ENCODE assay signal across 19 mouse cellular contexts in genomic region chr11:95838598-95838997, GRCm38 (mm10). TPM values are rescaled to one million over a fixed set of nuclear protein-coding genes. Genes with fewer than 3 reads are reported as not detected.
A peak's percentile ranks its signal among the peaks of the same experiment; 100 is the strongest.
DNase-seq lines count a peak whose midpoint lies in the region; ATAC-seq and TF ChIP-seq lines count a peak whose summit lies in the region.
"Had no signal": no experiment of that assay in that cellular context is flagged by ENCODE, and none has a peak within 500 bp of the region (broad histone marks: within the 10 kb centered on the region; RNA-seq: fewer than 3 reads in every experiment).

No protein-coding gene starts in this region.

- intact Hi-C loops in heart, postnatal 25 days (cut with DNase I), result no loop called here

- dilution Hi-C loops in CH12.LX (cut with MboI; ENCODE audit: extremely low pct_ligation_motif_present, extremely low pct_unique_long_range_greater_than_20kb, low sequenced_read_pairs), result no loop called here

- H3K36me3 ChIP-seq in heart, embryonic 13.5 days, result no peaks in the 10 kb centered on the region
- H3K36me3 ChIP-seq in lung, embryonic 14.5 days (ENCODE audit: insufficient read depth), result no peaks in the 10 kb centered on the region
- peaks cover 20 to 28% of the 10 kb centered on the region in 2 experiments for H3K36me3 ChIP-seq in CH12.LX (replicated peaks in 1 of 2; ENCODE audit: control insufficient read depth in 1 of 2, insufficient read depth in 1 of 2, low read length in 1 of 2)
- H3K36me3 ChIP-seq: forebrain, embryonic 10.5 days; neural tube, embryonic 12.5 days had no signal

- peaks cover 43% of the 10 kb centered on the region for H3K27me3 ChIP-seq in heart, embryonic 13.5 days (replicated peaks)
- peaks cover 12% of the 10 kb centered on the region for H3K27me3 ChIP-seq in lung, embryonic 14.5 days (ENCODE audit: insufficient read depth, low read length)
- no peaks in the 10 kb centered on the region for H3K27me3 ChIP-seq in CH12.LX (replicated peaks)

- 64% methylated on average over 4 of the region's 4 CpGs for WGBS in heart, embryonic 13.5 days
- 77% methylated on average over 4 of the region's 4 CpGs for WGBS in lung, embryonic 14.5 days

- peaks cover 39% of the 10 kb centered on the region for H3K79me2 ChIP-seq in CH12.LX (replicated peaks; ENCODE audit: control insufficient read depth, extremely low read depth, insufficient read depth, poor library complexity, severe bottlenecking)

- no peak for DNase-seq in heart, postnatal 25 days (ENCODE audit: low spot score)
- no peak for DNase-seq in lung, embryonic 14.5 days
- no peak for DNase-seq in lung, adult 18-20 months
- no peak for DNase-seq in CH12.LX (ENCODE audit: extremely low read depth)
- no peak for DNase-seq in right cerebral cortex, postnatal 14 days
- DNase-seq in urinary bladder, postnatal 14 days (ENCODE audit: low spot score), result no peak
- DNase-seq: adrenal gland, adult 8-10 months; cerebellum, adult 8-10 months; gastrocnemius, postnatal 36 days; kidney, adult 8-10 months; right cerebral cortex, postnatal 25 days had no signal

- in situ Hi-C loops in CH12.LX (cut with MboI; ENCODE audit: low pct_ligation_motif_present, low pct_unique_long_range_greater_than_20kb, low sequenced_read_pairs), result no loop called here

- no peak; the same call in 1 of the 2 replicates for TF ChIP-seq RAD21 in CH12.LX (IDR thresholded peaks at IDR 0.05; ENCODE audit: low read depth, low read length)

- no peak overlapping the region for H3K9ac ChIP-seq in heart, embryonic 13.5 days
- H3K9ac ChIP-seq in lung, embryonic 14.5 days, result no peak overlapping the region
- peak overlapping the region; percentile 29 for H3K9ac ChIP-seq in CH12.LX (ENCODE audit: insufficient read depth, low read depth)
- H3K9ac ChIP-seq: neural tube, embryonic 12.5 days had no signal

- ATAC-seq in heart, embryonic 13.5 days (ENCODE audit: extremely low read depth, insufficient number of reproducible peaks, low FRiP score, low TSS enrichment), result no peak
- no peak for ATAC-seq in lung, embryonic 14.5 days (ENCODE audit: insufficient read depth)
- ATAC-seq: hindbrain, embryonic 16.5 days had no signal

- H3K27ac ChIP-seq in heart, embryonic 13.5 days (replicated peaks), result no peak overlapping the region
- no peak overlapping the region for H3K27ac ChIP-seq in lung, embryonic 14.5 days (ENCODE audit: low read depth)
- peak overlapping the region; percentile 85 for H3K27ac ChIP-seq in CH12.LX (ENCODE audit: insufficient read depth, low read depth)
- peak overlapping the region; percentile 76 for H3K27ac ChIP-seq in brown adipose tissue, adult 24 weeks (replicated peaks; ENCODE audit: low read depth, low read length)
- H3K27ac ChIP-seq: forebrain, embryonic 10.5 days; macrophage; neural tube, embryonic 12.5 days had no signal

- no peaks in the 10 kb centered on the region for H3K9me3 ChIP-seq in heart, embryonic 13.5 days
- H3K9me3 ChIP-seq in lung, embryonic 14.5 days (ENCODE audit: low read depth, low read length), result no peaks in the 10 kb centered on the region
- no peaks in the 10 kb centered on the region for H3K9me3 ChIP-seq in CH12.LX (replicated peaks; ENCODE audit: low read length)
- H3K9me3 ChIP-seq: forebrain, embryonic 10.5 days; G1E; neural tube, embryonic 12.5 days had no signal

- TF ChIP-seq CTCF in lung, embryonic 14.5 days (IDR thresholded peaks at IDR 0.05; ENCODE audit: low read depth), result no peak
- TF ChIP-seq CTCF in CH12.LX (conservative IDR thresholded peaks at IDR 0.05 in 1 of 2, IDR thresholded peaks at IDR 0.05 in 1 of 2; ENCODE audit: low read depth in 2 of 2, low read length in 2 of 2), result peak in 1 of 2 experiments; percentile 3; a peak in 1 of 4 replicates

- TF ChIP-seq EP300 in CH12.LX (IDR thresholded peaks at IDR 0.05; ENCODE audit: low read length), result no peak

- peaks cover 64% of the 10 kb centered on the region for H3K4me1 ChIP-seq in heart, embryonic 13.5 days
- H3K4me1 ChIP-seq in lung, embryonic 14.5 days (ENCODE audit: insufficient read depth), result peaks cover 23% of the 10 kb centered on the region
- peaks cover 47 to 86% of the 10 kb centered on the region in 2 experiments for H3K4me1 ChIP-seq in CH12.LX (ENCODE audit: control insufficient read depth in 1 of 2, insufficient read depth in 2 of 2)
- H3K4me1 ChIP-seq in brown adipose tissue, adult 24 weeks (ENCODE audit: control insufficient read depth, insufficient read depth, insufficient read length, low read length), result peaks cover 52% of the 10 kb centered on the region

- no peak for TF ChIP-seq POLR2A in CH12.LX (IDR thresholded peaks at IDR 0.05; ENCODE audit: low read depth, low read length)

- H3K4me2 ChIP-seq in heart, embryonic 13.5 days, result peak overlapping the region; percentile 64
- 0 out of 2 replicates have a peak overlapping the region, but pooled peaks have one; percentile 13 for H3K4me2 ChIP-seq in lung, embryonic 14.5 days
- peak overlapping the region; percentile 82 for H3K4me2 ChIP-seq in CH12.LX (ENCODE audit: insufficient read depth, low read depth, poor library complexity, severe bottlenecking)
- H3K4me2 ChIP-seq: neural tube, embryonic 12.5 days had no signal

- H3K4me3 ChIP-seq in heart, embryonic 13.5 days, result no peak overlapping the region
- H3K4me3 ChIP-seq in lung, embryonic 14.5 days (ENCODE audit: low read depth, low read length), result no peak overlapping the region
- H3K4me3 ChIP-seq in CH12.LX (replicated peaks in 1 of 3; ENCODE audit: low read depth in 2 of 3, low read length in 2 of 3, poor library complexity in 1 of 3), result peak overlapping the region; percentile 20 to 40 (median 24)
- H3K4me3 ChIP-seq in brown adipose tissue, adult 24 weeks (ENCODE audit: insufficient read depth, low read depth, low read length), result no peak overlapping the region
- H3K4me3 ChIP-seq: forebrain, embryonic 10.5 days; neural tube, embryonic 12.5 days had no signal

TF ChIP-seq in CH12.LX, 34 proteins besides CTCF, POLR2A, EP300 and RAD21:
- TF ChIP-seq ZKSCAN1 (IDR thresholded peaks at IDR 0.05; ENCODE audit: borderline replicate concordance, low read depth, low read length) (no peak), MAZ (IDR thresholded peaks at IDR 0.05; ENCODE audit: low read depth, low read length) (peak; percentile 37; the same call in 1 of the 2 replicates), TCF12 (IDR thresholded peaks at IDR 0.05; ENCODE audit: low read depth, low read length) (no peak; the same call in 1 of the 2 replicates), NRF1 (IDR thresholded peaks at IDR 0.05; ENCODE audit: low read depth, low read length) (no peak), ELF1 (IDR thresholded peaks at IDR 0.05; ENCODE audit: low read depth, low read length) (peak; percentile 38), MAFK (IDR thresholded peaks at IDR 0.05; ENCODE audit: insufficient replicate concordance, low read length) (no peak), USF1 (IDR thresholded peaks at IDR 0.05; ENCODE audit: low read depth, low read length) (no peak), ZMIZ1 (IDR thresholded peaks at IDR 0.05; ENCODE audit: low read depth, low read length) (no peak), UBTF (IDR thresholded peaks at IDR 0.05; ENCODE audit: low read depth, low read length) (no peak), MXI1 (IDR thresholded peaks at IDR 0.05; ENCODE audit: low read depth, low read length) (no peak), MAX (IDR thresholded peaks at IDR 0.05; ENCODE audit: low read length) (no peak), MYC (IDR thresholded peaks at IDR 0.05; ENCODE audit: low read depth, low read length) (0 out of 2 replicates have a peak, but pooled peaks have one; percentile 25)

RNA-seq across cellular contexts. Expression of gene Gngt2, which starts 1.6 kb away (rescaled TPM):
- polyA plus RNA-seq in heart, embryonic 13.5 days (2015; fragmentation: Nextera tagmentation; extraction: Ambion mirVana), result 36.6 and 41.4 TPM in 2 replicates
- 10 to 100 TPM; 20.6 to 21.9 TPM for total RNA-seq in heart, postnatal 25 days (2021)
- 13.4 and 14.8 TPM in 2 replicates for polyA plus RNA-seq in lung, embryonic 14.5 days (2014; fragmentation: Nextera tagmentation; extraction: Ambion mirVana)
- 133 and 143 TPM in 2 replicates for total RNA-seq in CH12.LX (2012; rRNA removed)
- 157 and 162 TPM in 2 replicates for total RNA-seq in CH12.LX (2014; rRNA removed)
- polyA plus RNA-seq in CH12.LX (2012; ENCODE audit: insufficient read length, low read depth), result 136 and 140 TPM in 2 replicates
- 106 and 152 TPM in 2 replicates for polyA plus RNA-seq in brown adipose tissue, adult 24 weeks (2012; ENCODE audit: insufficient read depth, insufficient read length, missing spikeins)

RNA-seq across cellular contexts. Expression of gene Abi3, which starts 3.7 kb away (rescaled TPM):
- polyA plus RNA-seq in heart, embryonic 13.5 days (2015; fragmentation: Nextera tagmentation; extraction: Ambion mirVana), result 17.0 and 17.3 TPM in 2 replicates
- 10 to 100 TPM in 1 of 2 experiments, 1 to 10 TPM in 1; 8.8 to 10.4 TPM for total RNA-seq in heart, postnatal 25 days (2021)
- 7.2 TPM in 2 replicates for polyA plus RNA-seq in lung, embryonic 14.5 days (2014; fragmentation: Nextera tagmentation; extraction: Ambion mirVana)
- total RNA-seq in CH12.LX (2012; rRNA removed) (31.4 and 33.5 TPM in 2 replicates), CH12.LX (2014; rRNA removed) (24.4 and 25.9 TPM in 2 replicates)
- polyA plus RNA-seq in CH12.LX (2012; ENCODE audit: insufficient read length, low read depth), result 54.9 and 74.5 TPM in 2 replicates
- polyA plus RNA-seq in brown adipose tissue, adult 24 weeks (2012; ENCODE audit: insufficient read depth, insufficient read length, missing spikeins), result 8.4 and 26.7 TPM in 2 replicates

RNA-seq across cellular contexts. Expression of gene Phospho1, which starts 14.3 kb away (rescaled TPM):
- polyA plus RNA-seq in heart, embryonic 13.5 days (2015; fragmentation: Nextera tagmentation; extraction: Ambion mirVana), result 1.8 and 2.2 TPM in 2 replicates
- 100 to 1,000 TPM; 174 to 181 TPM for total RNA-seq in heart, postnatal 25 days (2021)
- polyA plus RNA-seq in lung, embryonic 14.5 days (2014; fragmentation: Nextera tagmentation; extraction: Ambion mirVana), result 0.37 TPM in 1 of 2 replicates, not detected in the other
- total RNA-seq in CH12.LX (2012; rRNA removed) (0.46 and 1.3 TPM in 2 replicates), CH12.LX (2014; rRNA removed) (not detected in 2 replicates)
- polyA plus RNA-seq in CH12.LX (2012; ENCODE audit: insufficient read length, low read depth), result 0.97 and 6.0 TPM in 2 replicates
- polyA plus RNA-seq in brown adipose tissue, adult 24 weeks (2012; ENCODE audit: insufficient read depth, insufficient read length, missing spikeins), result 316 and 541 TPM in 2 replicates
- polyA plus RNA-seq: forebrain, embryonic 10.5 days; hindbrain, embryonic 16.5 days; midbrain, postnatal 0 days; neural tube, embryonic 12.5 days had no signal

Comparison
In these comparisons a context has a peak if more than half of its experiments do, and no peak if none do; other contexts are left out.
1. H3K27ac ChIP-seq: peak in CH12.LX (single experiment) and brown adipose tissue, adult 24 weeks (single experiment); none in heart, embryonic 13.5 days (single experiment) and lung, embryonic 14.5 days (single experiment).
2. H3K4me2 ChIP-seq: peak in every context shown above with its lines; median percentile 82 in CH12.LX; 64 in heart, embryonic 13.5 days; 13 in lung, embryonic 14.5 days.
3. H3K4me3 ChIP-seq: peak in CH12.LX (3 of 3); none in heart, embryonic 13.5 days (single experiment), lung, embryonic 14.5 days (single experiment) and brown adipose tissue, adult 24 weeks (single experiment).
4. RNA of gene Phospho1, which starts 14.3 kb away (polyA plus RNA-seq): 316 to 541 TPM in brown adipose tissue, adult 24 weeks; 1.8 to 2.2 TPM in heart, embryonic 13.5 days, 0.97 to 6.0 TPM in CH12.LX and 0.37 TPM in lung, embryonic 14.5 days; every median in the first group is over 10 times any median in the second.